Mouse (Mus musculus): Measurements from ENCODE around the gene Wdr74. TPM values are rescaled to one million over a fixed set of nuclear protein-coding genes. Genes with fewer than 3 reads are reported as not detected.

Gene Wdr74
- polyA plus RNA-seq, 1 experiment from 2014 or later: 88.5 TPM

GRCm38 (mm10) chr19:8786008-8786781 lies 50.6 kb downstream of the Wdr74 start, which contains the start of gene Taf6l:
Taf6l (minus strand) TSS chr19:8786417.
- Histone ChIP-seq H3K9ac (peak within 1 kb of the TSS; percentile 63), H3K9me3 (no peaks in the 10 kb centered on the region), H3K36me3 (peaks cover 24% of the 10 kb centered on the region), H3K27ac (peak within 1 kb of the TSS; percentile 88), H3K4me2 (replicated peaks) (peak within 1 kb of the TSS; percentile 64), H3K27me3 (no peaks in the 10 kb centered on the region), H3K4me1 (peaks cover 6% of the 10 kb centered on the region; the same call in 1 of the 2 replicates), H3K4me3 (peak within 1 kb of the TSS; percentile 69)
- ATAC-seq (ENCODE audit: insufficient number of reproducible peaks, insufficient read depth, low FRiP score, low TSS enrichment): peak; percentile 98
- under 1% methylated on average over 32 of the region's 32 CpGs for WGBS

GRCm38 (mm10) chr19:8788521-8788920 lies 52.9 kb downstream of the Wdr74 start:
- no peak overlapping the region for H3K4me2 ChIP-seq (replicated peaks)
- H3K4me1 ChIP-seq: peaks cover 6% of the 10 kb centered on the region; the same call in 1 of the 2 replicates
- no peak for ATAC-seq (ENCODE audit: insufficient number of reproducible peaks, insufficient read depth, low FRiP score, low TSS enrichment)
- H3K36me3 ChIP-seq: peaks cover 18% of the 10 kb centered on the region
- H3K27ac ChIP-seq: no peak overlapping the region
- no peak overlapping the region for H3K9ac ChIP-seq
- no peak overlapping the region for H3K4me3 ChIP-seq
- H3K27me3 ChIP-seq: no peaks in the 10 kb centered on the region
- peaks cover 5% of the 10 kb centered on the region; the same call in 1 of the 2 replicates for H3K9me3 ChIP-seq
- WGBS: 26% methylated on average over 3 of the region's 3 CpGs

GRCm38 (mm10) chr19:8789171-8789570 lies 53.5 kb downstream of the Wdr74 start:
- no peak overlapping the region for H3K9ac ChIP-seq
- no peak overlapping the region for H3K4me2 ChIP-seq (replicated peaks)
- 49% methylated on average over 1 of the region's 1 CpGs for WGBS

GRCm38 (mm10) chr19:8790171-8790570 lies 54.5 kb downstream of the Wdr74 start:
- Histone ChIP-seq H3K4me3 (no peak overlapping the region), H3K27ac (no peak overlapping the region), H3K4me1 (peaks cover 5% of the 10 kb centered on the region; the same call in 1 of the 2 replicates), H3K4me2 (replicated peaks) (no peak overlapping the region), H3K9me3 (peaks cover 5% of the 10 kb centered on the region; the same call in 1 of the 2 replicates), H3K36me3 (peaks cover 31% of the 10 kb centered on the region), H3K27me3 (no peaks in the 10 kb centered on the region), H3K9ac (no peak overlapping the region)
- 81% methylated on average over 7 of the region's 7 CpGs for WGBS
- no peak for ATAC-seq (ENCODE audit: insufficient number of reproducible peaks, insufficient read depth, low FRiP score, low TSS enrichment)

More at GRCm38 (mm10) chr19:8789171-8789570, 53.5 kb downstream of the Wdr74 start:
- no peak overlapping the region for H3K4me3 ChIP-seq
- H3K27me3 ChIP-seq: no peaks in the 10 kb centered on the region
- peaks cover 5% of the 10 kb centered on the region; the same call in 1 of the 2 replicates for H3K9me3 ChIP-seq
- peaks cover 6% of the 10 kb centered on the region; the same call in 1 of the 2 replicates for H3K4me1 ChIP-seq
- H3K27ac ChIP-seq: no peak overlapping the region
- H3K36me3 ChIP-seq: peaks cover 23% of the 10 kb centered on the region
- no peak for ATAC-seq (ENCODE audit: insufficient number of reproducible peaks, insufficient read depth, low FRiP score, low TSS enrichment)

Small RNAs within 50 kb of the gene (microRNA-seq; reads per million reads assigned to microRNA genes)
- gene Mir6992: not detected

Other genes starting within 250 kb of the Wdr74 start
- 0.08 and 0.10 TPM in 2 replicates for gene Slc22a8, start 144.6 kb upstream of the Wdr74 start, polyA plus RNA-seq (2016; fragmentation: Nextera tagmentation; extraction: Ambion mirVana)
- 0.87 and 1.3 TPM in 2 replicates for gene Slc22a6, start 117.8 kb upstream of the Wdr74 start, polyA plus RNA-seq (2016; fragmentation: Nextera tagmentation; extraction: Ambion mirVana)
- 0.63 and 0.69 TPM in 2 replicates for gene Chrm1, start 72.0 kb upstream of the Wdr74 start, polyA plus RNA-seq (2016; fragmentation: Nextera tagmentation; extraction: Ambion mirVana)
- gene Slc3a2, start 12.5 kb upstream of the Wdr74 start, polyA plus RNA-seq (2016; fragmentation: Nextera tagmentation; extraction: Ambion mirVana): 119 and 122 TPM in 2 replicates
- 2.6 and 2.7 TPM in 2 replicates for gene 1700092M07Rik, start 4.9 kb downstream of the Wdr74 start, polyA plus RNA-seq (2016; fragmentation: Nextera tagmentation; extraction: Ambion mirVana)
- gene Stx5a, start 5.6 kb downstream of the Wdr74 start, polyA plus RNA-seq (2016; fragmentation: Nextera tagmentation; extraction: Ambion mirVana): 165 and 172 TPM in 2 replicates
- 218 and 221 TPM in 2 replicates for gene Nxf1, start 21.2 kb downstream of the Wdr74 start, polyA plus RNA-seq (2016; fragmentation: Nextera tagmentation; extraction: Ambion mirVana)
- gene Tmem223, start 35.2 kb downstream of the Wdr74 start, polyA plus RNA-seq (2016; fragmentation: Nextera tagmentation; extraction: Ambion mirVana): 202 and 221 TPM in 2 replicates
- 48.4 and 54.1 TPM in 2 replicates for gene Tmem179b, start 38.6 kb downstream of the Wdr74 start, polyA plus RNA-seq (2016; fragmentation: Nextera tagmentation; extraction: Ambion mirVana)
- 39.9 and 40.4 TPM in 2 replicates for gene Taf6l, start 50.6 kb downstream of the Wdr74 start, polyA plus RNA-seq (2016; fragmentation: Nextera tagmentation; extraction: Ambion mirVana)
- gene Polr2g, start 62.8 kb downstream of the Wdr74 start, polyA plus RNA-seq (2016; fragmentation: Nextera tagmentation; extraction: Ambion mirVana): 166 and 170 TPM in 2 replicates
- 6.5 and 7.2 TPM in 2 replicates for gene Zbtb3, start 66.7 kb downstream of the Wdr74 start, polyA plus RNA-seq (2016; fragmentation: Nextera tagmentation; extraction: Ambion mirVana)
- 71.3 and 71.7 TPM in 2 replicates for gene Ttc9c, start 83.5 kb downstream of the Wdr74 start, polyA plus RNA-seq (2016; fragmentation: Nextera tagmentation; extraction: Ambion mirVana)
- gene Hnrnpul2, start 84.2 kb downstream of the Wdr74 start, polyA plus RNA-seq (2016; fragmentation: Nextera tagmentation; extraction: Ambion mirVana): 6.2 TPM in 2 replicates
- gene AC129217.1, start 93.9 kb downstream of the Wdr74 start, polyA plus RNA-seq (2016; fragmentation: Nextera tagmentation; extraction: Ambion mirVana): not detected in 2 replicates
- gene Bscl2, start 101.6 kb downstream of the Wdr74 start, polyA plus RNA-seq (2016; fragmentation: Nextera tagmentation; extraction: Ambion mirVana): 43.0 and 47.5 TPM in 2 replicates
- 30.5 and 38.9 TPM in 2 replicates for gene Gng3, start 103.4 kb downstream of the Wdr74 start, polyA plus RNA-seq (2016; fragmentation: Nextera tagmentation; extraction: Ambion mirVana)
- gene Lrrn4cl, start 114.9 kb downstream of the Wdr74 start, polyA plus RNA-seq (2016; fragmentation: Nextera tagmentation; extraction: Ambion mirVana): 0.18 and 0.77 TPM in 2 replicates
- 179 and 189 TPM in 2 replicates for gene Ubxn1, start 135.7 kb downstream of the Wdr74 start, polyA plus RNA-seq (2016; fragmentation: Nextera tagmentation; extraction: Ambion mirVana)
- 66.0 and 67.6 TPM in 2 replicates for gene Uqcc3, start 145.1 kb downstream of the Wdr74 start, polyA plus RNA-seq (2016; fragmentation: Nextera tagmentation; extraction: Ambion mirVana)
- 82.3 and 88.4 TPM in 2 replicates for gene Lbhd1, start 147.9 kb downstream of the Wdr74 start, polyA plus RNA-seq (2016; fragmentation: Nextera tagmentation; extraction: Ambion mirVana)
- not detected in 2 replicates for gene Gm49403, start 148.1 kb downstream of the Wdr74 start, polyA plus RNA-seq (2016; fragmentation: Nextera tagmentation; extraction: Ambion mirVana)
- gene 1810009A15Rik, start 153.0 kb downstream of the Wdr74 start, polyA plus RNA-seq (2016; fragmentation: Nextera tagmentation; extraction: Ambion mirVana): 98.0 and 107 TPM in 2 replicates
- gene Gm49416, start 153.1 kb downstream of the Wdr74 start, polyA plus RNA-seq (2016; fragmentation: Nextera tagmentation; extraction: Ambion mirVana): not detected in 2 replicates
- gene Ints5, start 157.2 kb downstream of the Wdr74 start, polyA plus RNA-seq (2016; fragmentation: Nextera tagmentation; extraction: Ambion mirVana): 50.4 and 51.5 TPM in 2 replicates
- gene Ganab, start 162.2 kb downstream of the Wdr74 start, polyA plus RNA-seq (2016; fragmentation: Nextera tagmentation; extraction: Ambion mirVana): 112 and 119 TPM in 2 replicates
- gene B3gat3, start 184.5 kb downstream of the Wdr74 start, polyA plus RNA-seq (2016; fragmentation: Nextera tagmentation; extraction: Ambion mirVana): 54.6 and 58.5 TPM in 2 replicates
- 2.7 and 3.0 TPM in 2 replicates for gene Rom1, start 193.5 kb downstream of the Wdr74 start, polyA plus RNA-seq (2016; fragmentation: Nextera tagmentation; extraction: Ambion mirVana)
- gene Eml3, start 193.7 kb downstream of the Wdr74 start, polyA plus RNA-seq (2016; fragmentation: Nextera tagmentation; extraction: Ambion mirVana): 29.0 and 29.7 TPM in 2 replicates
- gene Mta2, start 206.0 kb downstream of the Wdr74 start, polyA plus RNA-seq (2016; fragmentation: Nextera tagmentation; extraction: Ambion mirVana): 202 and 211 TPM in 2 replicates
- gene Tut1, start 218.0 kb downstream of the Wdr74 start, polyA plus RNA-seq (2016; fragmentation: Nextera tagmentation; extraction: Ambion mirVana): 35.6 and 38.1 TPM in 2 replicates
- 471 and 477 TPM in 2 replicates for gene Eef1g, start 231.2 kb downstream of the Wdr74 start, polyA plus RNA-seq (2016; fragmentation: Nextera tagmentation; extraction: Ambion mirVana)